26 mouse cellular contexts compared by ENCODE assay signal in genomic region chr9:43667386-43667785, GRCm38 (mm10).
DNase-seq lines count a peak whose midpoint lies in the region; ATAC-seq and TF ChIP-seq lines count a peak whose summit lies in the region.
"Had no signal": no experiment of that assay in that cellular context is flagged by ENCODE, and none has a peak within 500 bp of the region (broad histone marks: within the 10 kb centered on the region; RNA-seq: fewer than 3 reads in every experiment).

No protein-coding gene starts in this region.

- H3K9ac ChIP-seq in liver, embryonic 11.5 days (ENCODE audit: low read depth, low read length): no peak overlapping the region
- no peak overlapping the region for H3K9ac ChIP-seq in liver, embryonic 14.5 days (replicated peaks)
- H3K9ac ChIP-seq: forebrain, postnatal 0 days; heart, embryonic 12.5 days; heart, embryonic 15.5 days; hindbrain, embryonic 14.5 days had no signal

- H3K36me3 ChIP-seq in liver, embryonic 11.5 days (ENCODE audit: control insufficient read depth, insufficient read depth, low read length): no peaks in the 10 kb centered on the region
- H3K36me3 ChIP-seq in liver, embryonic 14.5 days (replicated peaks; ENCODE audit: control insufficient read depth, insufficient read depth, low read depth): no peaks in the 10 kb centered on the region
- H3K36me3 ChIP-seq: G1E; heart, embryonic 12.5 days; heart, embryonic 15.5 days had no signal

- no peak overlapping the region for H3K4me3 ChIP-seq in liver, embryonic 11.5 days (ENCODE audit: low read depth, low read length)
- no peak overlapping the region for H3K4me3 ChIP-seq in liver, embryonic 14.5 days (ENCODE audit: insufficient read depth in 1 of 2, low read depth in 2 of 2, low read length in 2 of 2)
- H3K4me3 ChIP-seq: gastrocnemius, adult 2 months; heart, embryonic 12.5 days; heart, embryonic 15.5 days had no signal

- no peak for TF ChIP-seq CTCF in liver, embryonic 14.5 days (IDR thresholded peaks at IDR 0.05; ENCODE audit: low read depth)

- H3K4me1 ChIP-seq in liver, embryonic 11.5 days (replicated peaks; ENCODE audit: control insufficient read depth, insufficient read depth, low read length): no peaks in the 10 kb centered on the region
- peaks cover 0 to 7% of the 10 kb centered on the region in 2 experiments; a peak in 1 of 4 replicates for H3K4me1 ChIP-seq in liver, embryonic 14.5 days (replicated peaks; ENCODE audit: control insufficient read depth in 2 of 2, insufficient read depth in 2 of 2, low read length in 1 of 2)
- H3K4me1 ChIP-seq: heart, embryonic 12.5 days; heart, embryonic 15.5 days had no signal

- WGBS in liver, embryonic 11.5 days: 60% methylated on average over 6 of the region's 6 CpGs
- 39% methylated on average over 6 of the region's 6 CpGs for WGBS in liver, embryonic 14.5 days (ENCODE audit: insufficient replicate concordance)

- no peak overlapping the region for H3K4me2 ChIP-seq in liver, embryonic 11.5 days
- peak overlapping the region; percentile 39 for H3K4me2 ChIP-seq in liver, embryonic 14.5 days (ENCODE audit: low read depth)
- H3K4me2 ChIP-seq: heart, embryonic 12.5 days; heart, embryonic 15.5 days; hindbrain, embryonic 14.5 days had no signal

- no peak for ATAC-seq in liver, embryonic 11.5 days (replicated peaks; ENCODE audit: low FRiP score)
- ATAC-seq in liver, embryonic 14.5 days (ENCODE audit: insufficient read depth): peak; percentile 86; the same call in 1 of the 2 replicates
- ATAC-seq: forebrain, embryonic 14.5 days; forebrain, postnatal 0 days; hindbrain, postnatal 0 days; Patski had no signal

- no peak for TF ChIP-seq EP300 in liver, embryonic 14.5 days (IDR thresholded peaks at IDR 0.05; ENCODE audit: low read depth)

- DNase-seq in liver: peak; percentile 50
- DNase-seq in liver, embryonic 11.5 days (ENCODE audit: low spot score): no peak
- peak; percentile 6 for DNase-seq in c-Kit-positive CD71-positive TER-119-positive erythroid progenitor cells, embryonic 14.5 days (ENCODE audit: low spot score)
- DNase-seq in liver, embryonic 14.5 days (ENCODE audit: low read depth in 3 of 3, low spot score in 3 of 3): peak; percentile 32 to 52 (median 51)
- DNase-seq in ovary, adult 18-20 months (ENCODE audit: low spot score): no peak
- DNase-seq in adrenal gland, postnatal 4 days (ENCODE audit: low spot score in 2 of 2): no peak
- DNase-seq in left cerebral cortex, adult 18-20 months (ENCODE audit: low spot score in 2 of 2): no peak
- DNase-seq: adrenal gland, postnatal 10 days; adrenal gland, postnatal 36 days; B cell, adult 2 months; cerebellum, adult 18-20 months; cerebellum, adult 9-10 months; cerebellum, postnatal 14 days; forebrain, postnatal 0 days; gastrocnemius, adult 2 months; gastrocnemius, postnatal 14 days; heart, adult 18-20 months; heart, postnatal 10 days; heart, postnatal 4 days had no signal

- H3K9me3 ChIP-seq in liver, embryonic 11.5 days (ENCODE audit: control insufficient read depth, low read length): no peaks in the 10 kb centered on the region
- no peaks in the 10 kb centered on the region for H3K9me3 ChIP-seq in liver, embryonic 14.5 days (ENCODE audit: control insufficient read depth, low read length)
- H3K9me3 ChIP-seq: heart, embryonic 12.5 days; heart, embryonic 15.5 days had no signal

- no peak overlapping the region for H3K27ac ChIP-seq in liver, embryonic 11.5 days (ENCODE audit: low read depth, low read length)
- H3K27ac ChIP-seq in liver, embryonic 14.5 days: no peak overlapping the region
- H3K27ac ChIP-seq: gastrocnemius, adult 2 months; heart, embryonic 15.5 days; hindbrain, embryonic 14.5 days; hindbrain, postnatal 0 days had no signal

- H3K27me3 ChIP-seq in liver, embryonic 11.5 days (replicated peaks; ENCODE audit: control insufficient read depth, insufficient read depth, low read length): no peaks in the 10 kb centered on the region; the same call in 1 of the 2 replicates
- no peaks in the 10 kb centered on the region for H3K27me3 ChIP-seq in liver, embryonic 14.5 days (ENCODE audit: control insufficient read depth, insufficient read depth, low read length)
- H3K27me3 ChIP-seq: heart, embryonic 15.5 days had no signal

Comparison
In these comparisons a context has a peak if more than half of its experiments do, and no peak if none do; other contexts are left out.
1. DNase-seq: peak in liver (single experiment), c-Kit-positive CD71-positive TER-119-positive erythroid progenitor cells, embryonic 14.5 days (single experiment) and liver, embryonic 14.5 days (3 of 3); none in liver, embryonic 11.5 days (single experiment), ovary, adult 18-20 months (single experiment), adrenal gland, postnatal 4 days (0 of 2) and left cerebral cortex, adult 18-20 months (0 of 2).